9 mouse cellular contexts compared by ENCODE assay signal in genomic region chr16:10749824-10750223, GRCm38 (mm10). TPM values are rescaled to one million over a fixed set of nuclear protein-coding genes. Genes with fewer than 3 reads are reported as not detected.
DNase-seq lines count a peak whose midpoint lies in the region; ATAC-seq and TF ChIP-seq lines count a peak whose summit lies in the region.
"Had no signal": no experiment of that assay in that cellular context is flagged by ENCODE, and none has a peak within 500 bp of the region (broad histone marks: within the 10 kb centered on the region; RNA-seq: fewer than 3 reads in every experiment).

No protein-coding gene starts in this region.

- no peak overlapping the region for H3K27ac ChIP-seq in limb, embryonic 14.5 days (replicated peaks; ENCODE audit: low read depth, low read length)

- 32% methylated on average over 7 of the region's 7 CpGs for WGBS in limb, embryonic 14.5 days

- H3K36me3 ChIP-seq in limb, embryonic 14.5 days (ENCODE audit: control insufficient read depth, insufficient read depth, low read length): no peaks in the 10 kb centered on the region

- TF ChIP-seq POLR2A in limb, embryonic 14.5 days (IDR thresholded peaks at IDR 0.05; ENCODE audit: borderline replicate concordance, extremely low read depth, insufficient read depth, insufficient read length): no peak

- H3K9me3 ChIP-seq in limb, embryonic 14.5 days (ENCODE audit: control insufficient read depth, low read length): no peaks in the 10 kb centered on the region

- no peak overlapping the region for H3K9ac ChIP-seq in limb, embryonic 14.5 days (ENCODE audit: low read depth, low read length, severe bottlenecking)

- peaks cover 12% of the 10 kb centered on the region; the same call in 1 of the 2 replicates for H3K4me1 ChIP-seq in limb, embryonic 14.5 days (ENCODE audit: control insufficient read depth, insufficient read depth, low read length)

- ATAC-seq in cerebellum, adult (ENCODE audit: insufficient number of reproducible peaks, low FRiP score, low TSS enrichment): peak; percentile 71
- ATAC-seq in limb, embryonic 14.5 days (ENCODE audit: low FRiP score, low read depth): peak; percentile 48; the same call in 1 of the 2 replicates
- ATAC-seq: activated CD4-positive, CD25-positive, alpha-beta regulatory T cell, adult 4 months had no signal

- no peak overlapping the region for H3K4me2 ChIP-seq in limb, embryonic 14.5 days (replicated peaks; ENCODE audit: low read depth, low read length, severe bottlenecking)

- no peak overlapping the region for H3K4me3 ChIP-seq in limb, embryonic 14.5 days (replicated peaks; ENCODE audit: low read length)

- peak; percentile 42 for DNase-seq in layer of hippocampus, adult 11-12 months (ENCODE audit: low spot score)
- no peak for DNase-seq in layer of hippocampus, adult 9-11 months
- peak; percentile 86 to 92 for DNase-seq in cerebellum, postnatal 25 days
- DNase-seq in limb, embryonic 14.5 days (ENCODE audit: low spot score): peak; percentile 36
- no peak for DNase-seq in embryo, embryonic 11 days
- no peak for DNase-seq in thymus, postnatal 25 days

- H3K27me3 ChIP-seq in limb, embryonic 14.5 days (ENCODE audit: control insufficient read depth, insufficient read depth, low read length): no peaks in the 10 kb centered on the region

RNA-seq across cellular contexts. Expression of gene Socs1, which starts 35.5 kb away (rescaled TPM):
- polyA plus RNA-seq in limb, embryonic 14.5 days (2012; rRNA removed): 13.8 and 18.5 TPM in 2 replicates
- polyA plus RNA-seq in limb, embryonic 14.5 days (2014; fragmentation: Nextera tagmentation; extraction: Ambion mirVana): 16.6 and 17.8 TPM in 2 replicates

RNA-seq across cellular contexts. Expression of gene Tnp2, which starts 38.6 kb away (rescaled TPM):
- not detected in 2 replicates for polyA plus RNA-seq in limb, embryonic 14.5 days (2012; rRNA removed)
- polyA plus RNA-seq in limb, embryonic 14.5 days (2014; fragmentation: Nextera tagmentation; extraction: Ambion mirVana): not detected in 2 replicates
- polyA plus RNA-seq: neural tube, embryonic 14.5 days had no signal

RNA-seq across cellular contexts. Expression of gene Prm3, which starts 40.9 kb away (rescaled TPM):
- not detected in 2 replicates for polyA plus RNA-seq in limb, embryonic 14.5 days (2012; rRNA removed)
- polyA plus RNA-seq in limb, embryonic 14.5 days (2014; fragmentation: Nextera tagmentation; extraction: Ambion mirVana): not detected in 2 replicates
- polyA plus RNA-seq: activated CD4-positive, CD25-positive, alpha-beta regulatory T cell, adult 4 months; neural tube, embryonic 14.5 days had no signal

RNA-seq across cellular contexts. Expression of gene Prm2, which starts 46.1 kb away (rescaled TPM):
- not detected in 2 replicates for polyA plus RNA-seq in limb, embryonic 14.5 days (2012; rRNA removed)
- not detected in 2 replicates for polyA plus RNA-seq in limb, embryonic 14.5 days (2014; fragmentation: Nextera tagmentation; extraction: Ambion mirVana)
- polyA plus RNA-seq: activated CD4-positive, CD25-positive, alpha-beta regulatory T cell, adult 4 months; neural tube, embryonic 14.5 days had no signal

RNA-seq across cellular contexts. Expression of gene Prm1, which starts 55.8 kb away (rescaled TPM):
- polyA plus RNA-seq in limb, embryonic 14.5 days (2012; rRNA removed): not detected in 2 replicates
- polyA plus RNA-seq in limb, embryonic 14.5 days (2014; fragmentation: Nextera tagmentation; extraction: Ambion mirVana): not detected in 2 replicates
- polyA plus RNA-seq: neural tube, embryonic 14.5 days had no signal

Comparison
In these comparisons a context has a peak if more than half of its experiments do, and no peak if none do; other contexts are left out.
1. DNase-seq: peak in layer of hippocampus, adult 11-12 months (single experiment), cerebellum, postnatal 25 days (2 of 2) and limb, embryonic 14.5 days (single experiment); none in layer of hippocampus, adult 9-11 months (single experiment), embryo, embryonic 11 days (single experiment) and thymus, postnatal 25 days (single experiment).